Mouse (Mus musculus) forebrain, postnatal 0 days (tissue): ENCODE results near the gene Mtmr4. TPM values are rescaled to one million over a fixed set of nuclear protein-coding genes. Genes with fewer than 3 reads are reported as not detected.

Experiments
- ATAC-seq: fragments of 200-750 bp; cut with Nextera tagmentation; 2 replicates; pipeline ENCODE4 v1.8.0; 2017; ENCODE audit warnings: mild to moderate bottlenecking, moderate library complexity
- DNase-seq: peaks from one replicate; pipeline ENCODE4 v3.0.0-alpha.2; 2015
- H3K27ac ChIP-seq: fragments of 300-500 bp; sonication (generic); 2 replicates; pipeline ENCODE4 v1.5.1; 2014; ENCODE audit warnings: low read depth, mild to moderate bottlenecking, antibody characterized with exemption, low read length, moderate library complexity, mixed read lengths
- H3K27me3 ChIP-seq: fragments of 300-500 bp; sonication (generic); 2 replicates; pipeline ENCODE4 v1.6.1; 2014; ENCODE audit warnings: mild to moderate bottlenecking, low read length, mixed read lengths; ENCODE audit not compliant: insufficient read depth
- H3K36me3 ChIP-seq: fragments of 300-500 bp; sonication (generic); 2 replicates; pipeline ENCODE4 v1.6.1; 2014; ENCODE audit warnings: mild to moderate bottlenecking, moderate library complexity; ENCODE audit not compliant: insufficient read depth
- H3K4me1 ChIP-seq: fragments of 300-500 bp; sonication (generic); 2 replicates; pipeline ENCODE4 v1.6.1; 2014; ENCODE audit warnings: antibody characterized with exemption; ENCODE audit not compliant: insufficient read depth
- H3K4me2 ChIP-seq: fragments of 300-500 bp; sonication (generic); 2 replicates; pipeline ENCODE4 v1.6.1; 2014; ENCODE audit warnings: low read depth, mild to moderate bottlenecking, moderate library complexity
- H3K4me3 ChIP-seq: fragments of 300-500 bp; sonication (generic); 2 replicates; pipeline ENCODE4 v1.5.1; 2014; ENCODE audit warnings: low read depth, low read length, mixed read lengths
- H3K9ac ChIP-seq: fragments of 300-500 bp; sonication (generic); 2 replicates; pipeline ENCODE4 v1.6.1; 2014; ENCODE audit warnings: mild to moderate bottlenecking
- H3K9me3 ChIP-seq: fragments of 300-500 bp; sonication (generic); 2 replicates; pipeline ENCODE4 v1.6.1; 2016; ENCODE audit warnings: low read length
- CTCF ChIP-seq: sonication (generic); IDR thresholded peaks from 2 replicates; pipeline ENCODE4 v1.5.1; 2016; ENCODE audit warnings: antibody characterized with exemption, control low read depth, low read depth
- WGBS: fragments of 180-500 bp; shearing (Covaris S2); extraction: QIAGEN DNeasy Blood & Tissue Kit; methylation state at CpG from one replicate; pipeline ENCODE4 v1.1.7; 2014; 5-methylcytosine and 5-hydroxymethylcytosine counted together
- polyA plus RNA-seq: library from polyadenylated mRNA; unstranded; fragments of >200 nt; fragmentation: Nextera tagmentation; extraction: Ambion mirVana; gene quantifications from 2 replicates; pipeline ENCODE4 v1.2.1, GENCODE M21; 2015
- total RNA-seq: library from RNA; depleted of rRNA; stranded (reverse); fragments of >200 nt; gene quantifications from 2 replicates; pipeline ENCODE4 v1.2.3, GENCODE M21; 2014

The Mtmr4 gene
- total and polyA plus RNA-seq, 2 experiments from 2014 or later: 32.7 to 85.6 TPM

DNA sequence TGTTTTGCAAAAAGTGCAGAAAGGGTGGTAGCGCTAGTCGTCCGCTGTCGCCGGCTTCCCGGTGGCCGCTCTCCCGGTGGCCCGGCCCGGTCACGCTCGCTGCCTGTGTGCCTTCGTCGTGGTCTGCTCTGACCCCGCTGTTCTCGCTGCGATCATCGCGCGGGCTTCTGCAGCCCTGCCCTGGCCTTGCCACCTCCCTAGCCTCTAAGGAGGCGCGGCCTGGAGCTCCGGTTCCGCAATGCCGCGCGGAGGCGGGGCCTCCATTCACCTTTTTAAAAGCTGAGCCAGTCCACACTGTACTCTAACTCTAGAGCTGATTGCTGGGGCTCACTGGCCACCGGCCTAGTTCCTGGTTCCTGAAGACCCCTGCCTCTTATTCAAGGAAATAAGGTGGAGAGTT, 47.2 kb downstream of the Mtmr4 start:
- Histone ChIP-seq H3K4me2 (peak overlapping the region; percentile 54), H3K36me3 (no peaks in the 10 kb centered on the region), H3K9ac (peak overlapping the region; percentile 44), H3K4me3 (peak overlapping the region; percentile 38), H3K4me1 (no peaks in the 10 kb centered on the region), H3K27ac (no peak overlapping the region), H3K27me3 (no peaks in the 10 kb centered on the region), H3K9me3 (no peaks in the 10 kb centered on the region)
- TF ChIP-seq CTCF: no peak
- DNase-seq: peak; percentile 25
- peak; percentile 76 for ATAC-seq
- WGBS: 1% methylated on average over 29 of the region's 29 CpGs

DNA sequence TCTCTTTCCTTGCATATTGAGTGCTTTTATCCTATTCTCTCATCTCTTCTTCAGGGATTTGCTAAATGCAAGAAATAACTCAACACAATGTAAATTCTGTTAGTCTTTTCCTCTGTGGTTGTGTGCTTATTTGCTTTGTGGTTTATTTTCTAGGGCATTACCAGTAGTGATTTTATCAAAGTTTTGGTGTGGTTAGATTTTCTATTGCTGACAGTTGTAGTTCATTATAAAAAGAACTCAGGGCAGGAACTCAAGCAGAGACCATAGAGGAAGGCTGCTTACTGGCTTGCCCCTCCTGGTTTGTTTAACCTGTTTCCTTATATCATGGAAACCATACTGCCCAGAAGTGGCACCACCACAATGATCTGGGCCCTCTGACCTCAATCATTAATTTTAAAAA, 50.9 kb downstream of the Mtmr4 start:
- Histone ChIP-seq H3K36me3 (no peaks in the 10 kb centered on the region), H3K4me3 (no peak overlapping the region), H3K9ac (no peak overlapping the region), H3K4me2 (no peak overlapping the region), H3K4me1 (no peaks in the 10 kb centered on the region), H3K9me3 (no peaks in the 10 kb centered on the region), H3K27me3 (no peaks in the 10 kb centered on the region), H3K27ac (no peak overlapping the region)
- no peak for ATAC-seq
- TF ChIP-seq CTCF: no peak
- no peak for DNase-seq

DNA sequence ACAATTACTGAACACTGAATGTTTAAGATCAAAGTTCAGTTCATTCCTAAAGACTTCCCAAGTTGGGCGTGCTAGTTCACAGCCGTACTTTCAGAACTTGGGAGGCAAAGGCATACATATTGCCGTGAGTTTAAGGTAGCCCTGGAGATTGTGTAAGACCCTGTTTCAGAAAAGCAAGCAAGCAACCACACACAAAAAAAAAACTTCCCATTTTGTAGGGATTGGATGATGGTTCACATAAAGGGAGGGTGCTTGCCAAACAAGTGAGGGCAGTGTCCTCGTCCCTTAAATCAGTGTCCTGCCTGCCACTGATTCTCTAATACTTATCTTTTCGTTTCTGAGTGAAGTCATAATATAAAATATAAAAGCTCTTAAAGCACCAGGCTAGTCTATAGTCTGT, 62.7 kb downstream of the Mtmr4 start:
- H3K4me3 ChIP-seq: no peak overlapping the region
- no peaks in the 10 kb centered on the region for H3K9me3 ChIP-seq
- ATAC-seq: no peak
- H3K27ac ChIP-seq: no peak overlapping the region
- no peak overlapping the region for H3K4me2 ChIP-seq
- DNase-seq: no peak
- no peak overlapping the region for H3K9ac ChIP-seq
- H3K36me3 ChIP-seq: no peaks in the 10 kb centered on the region
- no peaks in the 10 kb centered on the region for H3K27me3 ChIP-seq
- WGBS: 81% methylated on average over 5 of the region's 5 CpGs
- H3K4me1 ChIP-seq: no peaks in the 10 kb centered on the region
- no peak for TF ChIP-seq CTCF

DNA sequence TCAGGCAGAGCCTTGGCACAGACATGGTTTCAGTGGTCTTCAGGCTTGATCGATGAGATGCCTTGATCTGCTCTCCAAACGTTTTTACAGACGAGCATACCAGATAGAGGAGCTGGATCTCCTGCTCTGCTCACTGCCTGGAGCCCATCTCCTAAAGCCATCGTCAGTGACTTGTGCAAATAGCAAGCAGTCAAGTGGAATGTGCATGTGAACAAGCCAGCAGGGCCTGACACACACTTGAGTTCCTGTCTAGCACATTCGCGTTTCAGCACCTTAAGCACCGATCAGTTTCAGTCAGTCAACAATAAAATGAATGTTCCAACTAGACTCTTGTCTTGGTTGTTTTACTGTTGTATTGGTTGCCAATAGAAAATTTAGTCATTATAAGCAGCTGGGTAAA, 67.3 kb downstream of the Mtmr4 start:
- Histone ChIP-seq H3K4me3 (no peak overlapping the region), H3K36me3 (no peaks in the 10 kb centered on the region), H3K4me2 (no peak overlapping the region), H3K4me1 (no peaks in the 10 kb centered on the region), H3K9me3 (no peaks in the 10 kb centered on the region), H3K27ac (no peak overlapping the region), H3K27me3 (no peaks in the 10 kb centered on the region), H3K9ac (no peak overlapping the region)
- no peak for DNase-seq
- TF ChIP-seq CTCF: no peak
- WGBS: 76% methylated on average over 7 of the region's 7 CpGs
- ATAC-seq: no peak

DNA sequence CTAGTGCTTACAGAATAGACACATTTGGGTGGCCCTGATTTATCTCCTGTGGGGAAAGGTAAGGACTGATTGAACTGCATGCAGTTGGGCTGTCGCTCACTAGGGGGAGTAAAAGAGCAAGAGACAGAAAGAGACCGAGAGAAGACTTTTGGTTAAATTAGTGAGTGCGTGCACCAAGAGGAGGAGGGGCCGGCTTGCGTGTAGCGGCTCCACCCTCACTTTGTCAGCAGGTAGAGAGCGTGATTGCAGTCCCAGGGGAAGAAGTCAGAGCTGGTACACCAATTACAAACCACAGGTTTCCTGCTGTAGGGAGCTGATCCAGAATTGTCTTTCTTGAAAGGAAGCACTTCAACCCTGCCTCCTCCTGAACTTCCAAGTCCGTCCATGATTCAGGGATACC, 70.4 kb downstream of the Mtmr4 start, which contains the start of gene Rnf43:
Gene Rnf43, plus strand, starts transcription at position 316 of the 400 bp plus-strand sequence.
- Histone ChIP-seq H3K27me3 (no peaks in the 10 kb centered on the region; the same call in 1 of the 2 replicates), H3K27ac (no peak within 1 kb of the TSS), H3K4me2 (peak within 1 kb of the TSS; percentile 61), H3K4me1 (no peaks in the 10 kb centered on the region), H3K9me3 (no peaks in the 10 kb centered on the region), H3K9ac (peak within 1 kb of the TSS; percentile 31; the same call in 1 of the 2 replicates), H3K4me3 (peak within 1 kb of the TSS; percentile 34), H3K36me3 (no peaks in the 10 kb centered on the region)
- 0% methylated on average over 8 of the region's 8 CpGs for WGBS
- ATAC-seq: peak; percentile 87
- DNase-seq: peak; percentile 89
- peak; percentile 91 for TF ChIP-seq CTCF

DNA sequence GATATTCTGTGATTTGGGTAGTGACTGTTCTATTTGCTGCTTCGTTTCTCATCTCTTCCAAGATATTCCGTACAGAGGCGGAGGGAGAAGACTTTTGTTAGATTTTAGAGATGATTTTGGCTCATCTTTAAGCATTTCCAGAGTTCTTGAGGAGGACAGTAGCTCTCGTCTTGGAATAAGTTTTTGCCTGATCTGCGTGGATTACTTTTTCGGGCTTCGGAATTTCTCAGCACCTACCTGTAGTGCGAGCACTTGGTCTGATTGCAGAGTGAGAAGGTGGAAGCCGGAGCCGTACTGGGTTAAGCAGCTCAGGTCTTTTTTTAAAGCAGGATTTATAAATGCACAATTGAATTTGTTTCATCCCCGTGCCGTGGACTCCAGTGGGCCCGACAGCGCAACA, 70.9 kb downstream of the Mtmr4 start:
- Histone ChIP-seq H3K27ac (no peak overlapping the region), H3K9me3 (no peaks in the 10 kb centered on the region), H3K4me2 (peak overlapping the region; percentile 61), H3K36me3 (no peaks in the 10 kb centered on the region), H3K4me3 (peak overlapping the region; percentile 34), H3K4me1 (no peaks in the 10 kb centered on the region), H3K27me3 (no peaks in the 10 kb centered on the region; the same call in 1 of the 2 replicates), H3K9ac (0 out of 2 replicates have a peak overlapping the region, but pooled peaks have one; percentile 31)
- WGBS: 6% methylated on average over 14 of the region's 14 CpGs
- DNase-seq (no peak), ATAC-seq (no peak)
- no peak for TF ChIP-seq CTCF

DNA sequence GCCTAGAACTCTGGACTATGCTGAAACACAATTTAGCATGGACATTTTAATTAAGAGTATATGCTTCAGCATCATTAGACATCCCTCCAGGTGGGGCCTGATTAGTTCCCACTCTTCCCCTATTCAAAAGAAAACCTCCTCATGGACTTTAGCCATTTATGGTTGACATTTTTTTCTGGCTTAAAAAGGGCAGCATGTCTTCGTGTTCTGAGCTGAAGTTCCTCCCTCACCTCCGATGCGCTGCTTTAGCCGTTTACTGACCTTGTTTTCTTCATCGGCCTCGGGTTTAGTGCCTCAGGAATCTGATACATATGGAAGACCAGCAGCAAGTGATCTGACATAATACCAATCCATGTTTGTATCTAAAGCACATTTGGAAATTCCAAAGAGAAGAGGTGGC, 72.0 kb downstream of the Mtmr4 start:
- Histone ChIP-seq H3K9ac (no peak overlapping the region), H3K4me3 (no peak overlapping the region), H3K4me2 (peak overlapping the region; percentile 5; the same call in 1 of the 2 replicates), H3K9me3 (no peaks in the 10 kb centered on the region), H3K36me3 (no peaks in the 10 kb centered on the region), H3K27me3 (no peaks in the 10 kb centered on the region; the same call in 1 of the 2 replicates), H3K27ac (no peak overlapping the region), H3K4me1 (no peaks in the 10 kb centered on the region)
- DNase-seq (no peak), ATAC-seq (no peak)
- 67% methylated on average over 6 of the region's 6 CpGs for WGBS
- no peak for TF ChIP-seq CTCF
